Mouse (Mus musculus): Measurements from ENCODE around the gene Pitpnm2. TPM values are rescaled to one million over a fixed set of nuclear protein-coding genes. Genes with fewer than 3 reads are reported as not detected.
A peak's percentile ranks its signal among the peaks of the same experiment; 100 is the strongest.

Gene Pitpnm2
- polyA plus RNA-seq, 1 experiment: 19.6 TPM

- WGBS: under 1% methylated on average over 66 of the region's 66 CpGs
- Histone ChIP-seq H3K4me1 (ENCODE audit: control insufficient read depth, insufficient read depth, insufficient read length, low read length) (peaks cover 18% of the 10 kb centered on the region), H3K4me3 (ENCODE audit: low read depth, low read length) (peak within 1 kb of the TSS; percentile 86), H3K27ac (ENCODE audit: insufficient read depth, low read depth, low read length) (peak within 1 kb of the TSS; percentile 97), H3K36me3 (ENCODE audit: control insufficient read depth, insufficient read depth, low read length) (peaks cover 1% of the 10 kb centered on the region; the same call in 1 of the 2 replicates), H3K27me3 (ENCODE audit: control insufficient read depth, insufficient read depth, low read length) (no peaks in the 10 kb centered on the region)
- TF ChIP-seq CTCF (IDR thresholded peaks at IDR 0.05; ENCODE audit: extremely low read depth, insufficient read length, insufficient replicate concordance, low read depth, low read length) (peak; percentile 19; the same call in 1 of the 2 replicates), POLR2A (IDR thresholded peaks at IDR 0.05; ENCODE audit: low read depth, low read length) (peak; percentile 58)
Observed at GRCm38 (mm10) chr5:124111742-124112497, 137.6 kb downstream of the Pitpnm2 start, which contains the start of gene Ogfod2. Gene Ogfod2 (plus strand): TSS chr5:124112297.

- TF ChIP-seq POLR2A (IDR thresholded peaks at IDR 0.05; ENCODE audit: low read depth, low read length): no peak
- TF ChIP-seq CTCF (IDR thresholded peaks at IDR 0.05; ENCODE audit: extremely low read depth, insufficient read length, insufficient replicate concordance, low read depth, low read length): peak; percentile 94
- H3K4me3 ChIP-seq (ENCODE audit: low read depth, low read length): peak overlapping the region; percentile 86
- H3K27ac ChIP-seq (ENCODE audit: insufficient read depth, low read depth, low read length): peak overlapping the region; percentile 72
- peaks cover 1% of the 10 kb centered on the region; the same call in 1 of the 2 replicates for H3K36me3 ChIP-seq (ENCODE audit: control insufficient read depth, insufficient read depth, low read length)
- 17% methylated on average over 17 of the region's 17 CpGs for WGBS
- H3K4me1 ChIP-seq (ENCODE audit: control insufficient read depth, insufficient read depth, insufficient read length, low read length): peaks cover 13% of the 10 kb centered on the region
- H3K27me3 ChIP-seq (ENCODE audit: control insufficient read depth, insufficient read depth, low read length): no peaks in the 10 kb centered on the region
Observed at GRCm38 (mm10) chr5:124111077-124111741, 138.4 kb downstream of the Pitpnm2 start.

DNA sequence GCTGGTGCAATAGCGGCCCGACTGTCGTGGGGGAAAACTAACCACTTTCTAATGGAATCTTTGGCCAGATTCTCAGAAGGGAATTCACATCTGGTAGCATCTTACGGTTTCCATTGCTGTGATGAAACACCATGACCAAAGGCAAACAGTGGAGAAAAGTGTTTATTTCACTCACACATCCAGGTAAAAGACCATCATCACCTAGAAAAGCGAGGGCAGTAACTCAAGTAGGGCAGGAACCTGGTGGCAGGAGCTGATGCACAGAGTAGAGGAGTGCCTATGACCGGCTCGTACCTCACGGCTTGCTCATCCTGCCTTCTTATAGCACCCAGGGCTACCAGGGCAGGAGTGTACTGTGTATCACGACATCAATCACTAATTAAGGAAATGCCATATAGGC, 146.0 kb downstream of the Pitpnm2 start:
- Histone ChIP-seq H3K36me3 (ENCODE audit: control insufficient read depth, insufficient read depth, low read length) (0 out of 2 replicates have a peak, but pooled peaks cover 5% of the 10 kb centered on the region), H3K27me3 (ENCODE audit: control insufficient read depth, insufficient read depth, low read length) (no peaks in the 10 kb centered on the region), H3K27ac (ENCODE audit: insufficient read depth, low read depth, low read length) (no peak overlapping the region), H3K4me3 (ENCODE audit: low read depth, low read length) (no peak overlapping the region), H3K4me1 (ENCODE audit: control insufficient read depth, insufficient read depth, insufficient read length, low read length) (no peaks in the 10 kb centered on the region)
- WGBS: 95% methylated on average over 9 of the region's 9 CpGs
- TF ChIP-seq POLR2A (IDR thresholded peaks at IDR 0.05; ENCODE audit: low read depth, low read length): no peak
- no peak for TF ChIP-seq CTCF (IDR thresholded peaks at IDR 0.05; ENCODE audit: extremely low read depth, insufficient read length, insufficient replicate concordance, low read depth, low read length)

- H3K27me3 ChIP-seq (ENCODE audit: control insufficient read depth, insufficient read depth, low read length): no peaks in the 10 kb centered on the region
- WGBS: 83% methylated on average over 3 of the region's 3 CpGs
- H3K4me3 ChIP-seq (ENCODE audit: low read depth, low read length): no peak overlapping the region
- TF ChIP-seq POLR2A (IDR thresholded peaks at IDR 0.05; ENCODE audit: low read depth, low read length) (no peak), CTCF (IDR thresholded peaks at IDR 0.05; ENCODE audit: extremely low read depth, insufficient read length, insufficient replicate concordance, low read depth, low read length) (no peak)
- 0 out of 2 replicates have a peak, but pooled peaks cover 5% of the 10 kb centered on the region for H3K36me3 ChIP-seq (ENCODE audit: control insufficient read depth, insufficient read depth, low read length)
- H3K4me1 ChIP-seq (ENCODE audit: control insufficient read depth, insufficient read depth, insufficient read length, low read length): no peaks in the 10 kb centered on the region
- H3K27ac ChIP-seq (ENCODE audit: insufficient read depth, low read depth, low read length): no peak overlapping the region
Observed at GRCm38 (mm10) chr5:124103020-124103419, 146.5 kb downstream of the Pitpnm2 start.

GRCm38 (mm10) chr5:124102326-124102725, 147.2 kb downstream of the Pitpnm2 start:
- Histone ChIP-seq H3K27ac (ENCODE audit: insufficient read depth, low read depth, low read length) (no peak overlapping the region), H3K4me3 (ENCODE audit: low read depth, low read length) (no peak overlapping the region), H3K27me3 (ENCODE audit: control insufficient read depth, insufficient read depth, low read length) (no peaks in the 10 kb centered on the region), H3K4me1 (ENCODE audit: control insufficient read depth, insufficient read depth, insufficient read length, low read length) (no peaks in the 10 kb centered on the region), H3K36me3 (ENCODE audit: control insufficient read depth, insufficient read depth, low read length) (0 out of 2 replicates have a peak, but pooled peaks cover 5% of the 10 kb centered on the region)
- WGBS: 83% methylated on average over 6 of the region's 6 CpGs
- TF ChIP-seq POLR2A (IDR thresholded peaks at IDR 0.05; ENCODE audit: low read depth, low read length): no peak
- no peak for TF ChIP-seq CTCF (IDR thresholded peaks at IDR 0.05; ENCODE audit: extremely low read depth, insufficient read length, insufficient replicate concordance, low read depth, low read length)

DNA sequence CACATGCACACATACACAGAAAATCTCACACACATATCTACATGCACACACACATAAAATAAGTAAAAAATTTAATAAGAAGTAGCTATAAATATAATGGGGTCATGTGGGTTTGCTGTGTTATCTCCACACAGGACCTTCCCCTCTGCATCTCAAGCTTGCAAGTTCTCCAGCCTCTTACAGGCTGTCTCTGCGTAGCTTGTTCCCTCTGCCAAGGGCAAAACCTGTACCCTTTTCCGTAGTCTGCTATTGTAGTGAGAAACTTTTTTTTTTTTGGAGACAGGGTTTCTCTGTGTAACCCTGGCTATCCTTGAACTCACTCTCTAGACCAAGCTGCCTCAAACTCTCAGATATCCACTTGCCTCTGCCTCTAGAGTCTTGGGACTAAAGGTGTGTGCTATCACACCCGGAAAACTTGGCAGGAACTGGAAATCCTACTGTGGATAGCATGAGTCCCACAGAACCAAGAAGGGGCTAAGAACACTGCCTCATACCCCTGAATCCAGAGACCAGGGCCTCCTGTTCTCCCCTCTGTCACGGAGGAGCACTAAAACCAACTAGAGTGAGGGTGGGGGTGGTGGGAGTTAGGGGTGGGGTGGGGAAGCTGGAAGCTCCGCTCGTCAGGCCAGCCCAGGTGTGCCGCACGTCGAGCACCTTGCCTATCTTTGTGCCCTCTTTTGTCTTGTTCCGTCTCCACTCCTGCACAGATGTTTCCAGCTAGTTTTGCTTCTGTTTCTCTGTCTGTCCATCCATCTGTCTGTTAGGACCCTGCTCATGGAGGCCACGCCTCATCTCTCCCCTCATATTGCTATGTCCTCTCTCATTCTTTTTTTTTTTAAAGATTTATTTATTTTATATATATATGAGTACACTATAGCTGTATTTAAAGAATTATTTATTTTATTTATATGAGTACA, 149.2 kb downstream of the Pitpnm2 start:
- H3K27ac ChIP-seq (ENCODE audit: insufficient read depth, low read depth, low read length): no peak overlapping the region
- WGBS: 88% methylated on average over 11 of the region's 11 CpGs

More for the DNA sequence above, 149.2 kb downstream of the Pitpnm2 start:
- Histone ChIP-seq H3K27me3 (ENCODE audit: control insufficient read depth, insufficient read depth, low read length) (no peaks in the 10 kb centered on the region), H3K4me3 (ENCODE audit: low read depth, low read length) (no peak overlapping the region), H3K4me1 (ENCODE audit: control insufficient read depth, insufficient read depth, insufficient read length, low read length) (0 out of 2 replicates have a peak, but pooled peaks cover 2% of the 10 kb centered on the region), H3K36me3 (ENCODE audit: control insufficient read depth, insufficient read depth, low read length) (0 out of 2 replicates have a peak, but pooled peaks cover 5% of the 10 kb centered on the region)
- TF ChIP-seq POLR2A (IDR thresholded peaks at IDR 0.05; ENCODE audit: low read depth, low read length): no peak
